Mouse (Mus musculus): ENCODE measurements around the gene Scel. TPM values are rescaled to one million over a fixed set of nuclear protein-coding genes. Genes with fewer than 3 reads are reported as not detected.

Scel gene
- polyA plus RNA-seq, 1 experiment from 2014 or later: 1.3 TPM

- no peak for ATAC-seq
- Histone ChIP-seq H3K4me1 (ENCODE audit: control insufficient read depth, insufficient read depth, low read length) (no peaks in the 10 kb centered on the region), H3K27me3 (replicated peaks; ENCODE audit: control insufficient read depth, insufficient read depth, low read length) (no peaks in the 10 kb centered on the region), H3K9me3 (ENCODE audit: control insufficient read depth, low read length) (peaks cover 3% of the 10 kb centered on the region; the same call in 1 of the 2 replicates), H3K4me3 (ENCODE audit: low read length) (no peak overlapping the region), H3K36me3 (ENCODE audit: control insufficient read depth, insufficient read depth, low read length) (no peaks in the 10 kb centered on the region), H3K27ac (ENCODE audit: low read length) (no peak overlapping the region), H3K4me2 (ENCODE audit: low read depth, low read length) (no peak overlapping the region), H3K9ac (ENCODE audit: low read depth, low read length) (no peak overlapping the region)
- 12% methylated on average over 13 of the region's 13 CpGs for WGBS
Observed at GRCm38 (mm10) chr14:103537355-103538056, 24.4 kb downstream of the Scel start.

- 62% methylated on average over 4 of the region's 4 CpGs for WGBS
- H3K4me2 ChIP-seq (ENCODE audit: low read depth, low read length): no peak overlapping the region
- H3K9ac ChIP-seq (ENCODE audit: low read depth, low read length): no peak overlapping the region
- H3K27me3 ChIP-seq (replicated peaks; ENCODE audit: control insufficient read depth, insufficient read depth, low read length): no peaks in the 10 kb centered on the region
- H3K4me1 ChIP-seq (ENCODE audit: control insufficient read depth, insufficient read depth, low read length): no peaks in the 10 kb centered on the region
- H3K4me3 ChIP-seq (ENCODE audit: low read length): no peak overlapping the region
- no peak for ATAC-seq
- peaks cover 3% of the 10 kb centered on the region; the same call in 1 of the 2 replicates for H3K9me3 ChIP-seq (ENCODE audit: control insufficient read depth, low read length)
- H3K27ac ChIP-seq (ENCODE audit: low read length): no peak overlapping the region
- no peaks in the 10 kb centered on the region for H3K36me3 ChIP-seq (ENCODE audit: control insufficient read depth, insufficient read depth, low read length)
Observed at GRCm38 (mm10) chr14:103539796-103540195, 26.7 kb downstream of the Scel start.

- H3K9me3 ChIP-seq (ENCODE audit: control insufficient read depth, low read length): peaks cover 3% of the 10 kb centered on the region; the same call in 1 of the 2 replicates
- WGBS: 60% methylated on average over 5 of the region's 5 CpGs
- no peak for ATAC-seq
- H3K27me3 ChIP-seq (replicated peaks; ENCODE audit: control insufficient read depth, insufficient read depth, low read length): no peaks in the 10 kb centered on the region
- no peaks in the 10 kb centered on the region for H3K36me3 ChIP-seq (ENCODE audit: control insufficient read depth, insufficient read depth, low read length)
- H3K4me3 ChIP-seq (ENCODE audit: low read length): no peak overlapping the region
- H3K4me2 ChIP-seq (ENCODE audit: low read depth, low read length): no peak overlapping the region
- no peaks in the 10 kb centered on the region for H3K4me1 ChIP-seq (ENCODE audit: control insufficient read depth, insufficient read depth, low read length)
- no peak overlapping the region for H3K9ac ChIP-seq (ENCODE audit: low read depth, low read length)
- H3K27ac ChIP-seq (ENCODE audit: low read length): no peak overlapping the region
Observed at GRCm38 (mm10) chr14:103541679-103542078, 28.5 kb downstream of the Scel start.

- no peak overlapping the region for H3K9ac ChIP-seq (ENCODE audit: low read depth, low read length)
- 56% methylated on average over 4 of the region's 4 CpGs for WGBS
- H3K4me2 ChIP-seq (ENCODE audit: low read depth, low read length): no peak overlapping the region
- no peaks in the 10 kb centered on the region for H3K27me3 ChIP-seq (replicated peaks; ENCODE audit: control insufficient read depth, insufficient read depth, low read length)
- H3K4me1 ChIP-seq (ENCODE audit: control insufficient read depth, insufficient read depth, low read length): no peaks in the 10 kb centered on the region
- no peaks in the 10 kb centered on the region for H3K36me3 ChIP-seq (ENCODE audit: control insufficient read depth, insufficient read depth, low read length)
- H3K27ac ChIP-seq (ENCODE audit: low read length): no peak overlapping the region
- peaks cover 3% of the 10 kb centered on the region; the same call in 1 of the 2 replicates for H3K9me3 ChIP-seq (ENCODE audit: control insufficient read depth, low read length)
- no peak for ATAC-seq
- no peak overlapping the region for H3K4me3 ChIP-seq (ENCODE audit: low read length)
Observed at GRCm38 (mm10) chr14:103543304-103544079, 30.4 kb downstream of the Scel start.

GRCm38 (mm10) chr14:103545734-103546133 is 32.6 kb downstream of the Scel start:
- Histone ChIP-seq H3K36me3 (ENCODE audit: control insufficient read depth, insufficient read depth, low read length) (no peaks in the 10 kb centered on the region), H3K27me3 (replicated peaks; ENCODE audit: control insufficient read depth, insufficient read depth, low read length) (no peaks in the 10 kb centered on the region), H3K27ac (ENCODE audit: low read length) (no peak overlapping the region), H3K9me3 (ENCODE audit: control insufficient read depth, low read length) (peaks cover under 1% of the 10 kb centered on the region; the same call in 1 of the 2 replicates), H3K4me1 (ENCODE audit: control insufficient read depth, insufficient read depth, low read length) (no peaks in the 10 kb centered on the region), H3K4me2 (ENCODE audit: low read depth, low read length) (no peak overlapping the region), H3K4me3 (ENCODE audit: low read length) (no peak overlapping the region), H3K9ac (ENCODE audit: low read depth, low read length) (no peak overlapping the region)
- WGBS: 41% methylated on average over 8 of the region's 8 CpGs
- no peak for ATAC-seq

- Histone ChIP-seq H3K4me1 (ENCODE audit: control insufficient read depth, insufficient read depth, low read length) (no peaks in the 10 kb centered on the region), H3K4me2 (ENCODE audit: low read depth, low read length) (no peak overlapping the region), H3K9me3 (ENCODE audit: control insufficient read depth, low read length) (no peaks in the 10 kb centered on the region), H3K9ac (ENCODE audit: low read depth, low read length) (no peak overlapping the region), H3K4me3 (ENCODE audit: low read length) (no peak overlapping the region), H3K27me3 (replicated peaks; ENCODE audit: control insufficient read depth, insufficient read depth, low read length) (no peaks in the 10 kb centered on the region), H3K27ac (ENCODE audit: low read length) (no peak overlapping the region), H3K36me3 (ENCODE audit: control insufficient read depth, insufficient read depth, low read length) (no peaks in the 10 kb centered on the region)
- WGBS: 87% methylated on average over 12 of the region's 12 CpGs
- ATAC-seq: no peak
Observed at GRCm38 (mm10) chr14:103546246-103546645, 33.1 kb downstream of the Scel start.

GRCm38 (mm10) chr14:103548220-103548619 is 35.1 kb downstream of the Scel start:
- H3K4me3 ChIP-seq (ENCODE audit: low read length): no peak overlapping the region
- H3K9ac ChIP-seq (ENCODE audit: low read depth, low read length): no peak overlapping the region
- H3K4me1 ChIP-seq (ENCODE audit: control insufficient read depth, insufficient read depth, low read length): no peaks in the 10 kb centered on the region
- no peaks in the 10 kb centered on the region for H3K27me3 ChIP-seq (replicated peaks; ENCODE audit: control insufficient read depth, insufficient read depth, low read length)
- H3K9me3 ChIP-seq (ENCODE audit: control insufficient read depth, low read length): no peaks in the 10 kb centered on the region
- WGBS: 72% methylated on average over 6 of the region's 6 CpGs
- no peak overlapping the region for H3K4me2 ChIP-seq (ENCODE audit: low read depth, low read length)
- H3K36me3 ChIP-seq (ENCODE audit: control insufficient read depth, insufficient read depth, low read length): no peaks in the 10 kb centered on the region
- H3K27ac ChIP-seq (ENCODE audit: low read length): no peak overlapping the region
- no peak for ATAC-seq

GRCm38 (mm10) chr14:103550480-103550879 is 37.3 kb downstream of the Scel start:
- H3K4me2 ChIP-seq (ENCODE audit: low read depth, low read length): no peak overlapping the region
- H3K4me3 ChIP-seq (ENCODE audit: low read length): no peak overlapping the region
- no peaks in the 10 kb centered on the region for H3K27me3 ChIP-seq (replicated peaks; ENCODE audit: control insufficient read depth, insufficient read depth, low read length)
- peak; percentile 81 for ATAC-seq
- no peak overlapping the region for H3K9ac ChIP-seq (ENCODE audit: low read depth, low read length)
- 14% methylated on average over 8 of the region's 8 CpGs for WGBS
- H3K9me3 ChIP-seq (ENCODE audit: control insufficient read depth, low read length): no peaks in the 10 kb centered on the region
- H3K27ac ChIP-seq (ENCODE audit: low read length): no peak overlapping the region
- no peaks in the 10 kb centered on the region for H3K36me3 ChIP-seq (ENCODE audit: control insufficient read depth, insufficient read depth, low read length)
- no peaks in the 10 kb centered on the region for H3K4me1 ChIP-seq (ENCODE audit: control insufficient read depth, insufficient read depth, low read length)

GRCm38 (mm10) chr14:103550921-103551320 is 37.8 kb downstream of the Scel start:
- Histone ChIP-seq H3K36me3 (ENCODE audit: control insufficient read depth, insufficient read depth, low read length) (no peaks in the 10 kb centered on the region), H3K27ac (ENCODE audit: low read length) (no peak overlapping the region), H3K4me2 (ENCODE audit: low read depth, low read length) (no peak overlapping the region), H3K27me3 (replicated peaks; ENCODE audit: control insufficient read depth, insufficient read depth, low read length) (no peaks in the 10 kb centered on the region), H3K4me3 (ENCODE audit: low read length) (no peak overlapping the region), H3K9ac (ENCODE audit: low read depth, low read length) (no peak overlapping the region), H3K4me1 (ENCODE audit: control insufficient read depth, insufficient read depth, low read length) (no peaks in the 10 kb centered on the region), H3K9me3 (ENCODE audit: control insufficient read depth, low read length) (no peaks in the 10 kb centered on the region)
- WGBS: 79% methylated on average over 10 of the region's 10 CpGs
- ATAC-seq: no peak

Measured in intestine, embryonic 16.5 days (tissue).